10 mouse cellular contexts compared by ENCODE assay signal in the genomic region with DNA sequence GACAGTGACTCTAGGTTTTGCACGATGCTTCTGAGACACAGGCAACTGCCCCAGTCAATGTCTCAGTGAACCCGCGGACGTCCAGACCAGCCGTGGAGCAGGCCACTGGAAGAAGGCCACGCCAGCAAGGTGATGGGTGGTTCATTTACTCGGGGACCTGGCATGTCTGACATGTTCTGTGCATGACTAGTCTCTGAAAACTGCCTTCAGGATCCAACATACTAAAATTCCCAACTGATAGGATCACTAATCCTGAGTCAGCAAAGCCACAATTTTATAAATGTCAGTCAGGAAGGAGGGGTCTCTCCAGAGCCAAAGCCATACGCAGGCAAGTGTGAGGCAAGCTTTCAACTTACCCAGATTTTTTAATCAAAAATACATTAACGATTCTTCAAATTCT.
"Had no signal": no experiment of that assay in that cellular context is flagged by ENCODE, and none has a peak within 500 bp of the region (broad histone marks: within the 10 kb centered on the region; RNA-seq: fewer than 3 reads in every experiment).

No protein-coding gene starts in this region.

- H3K27me3 ChIP-seq: kidney, embryonic 15.5 days; midbrain, embryonic 12.5 days; neural tube, embryonic 13.5 days had no signal

- H3K9ac ChIP-seq: kidney, embryonic 15.5 days; liver, embryonic 14.5 days; midbrain, embryonic 12.5 days; neural tube, embryonic 13.5 days had no signal

- ATAC-seq: midbrain, embryonic 16.5 days had no signal

- H3K27ac ChIP-seq: kidney, embryonic 15.5 days; liver, embryonic 14.5 days; midbrain, embryonic 12.5 days; neural tube, embryonic 13.5 days had no signal

- DNase-seq: kidney, postnatal 14 days; lung, adult 18-20 months; retina, postnatal 1 day; thymus, adult 18-20 months; thymus, postnatal 14 days had no signal

- H3K4me2 ChIP-seq: kidney, embryonic 15.5 days; midbrain, embryonic 12.5 days; neural tube, embryonic 13.5 days had no signal

- H3K9me3 ChIP-seq: kidney, embryonic 15.5 days; midbrain, embryonic 12.5 days; neural tube, embryonic 13.5 days had no signal

- H3K4me3 ChIP-seq: kidney, embryonic 15.5 days; midbrain, embryonic 12.5 days; neural tube, embryonic 13.5 days had no signal
